In the genomic region with DNA sequence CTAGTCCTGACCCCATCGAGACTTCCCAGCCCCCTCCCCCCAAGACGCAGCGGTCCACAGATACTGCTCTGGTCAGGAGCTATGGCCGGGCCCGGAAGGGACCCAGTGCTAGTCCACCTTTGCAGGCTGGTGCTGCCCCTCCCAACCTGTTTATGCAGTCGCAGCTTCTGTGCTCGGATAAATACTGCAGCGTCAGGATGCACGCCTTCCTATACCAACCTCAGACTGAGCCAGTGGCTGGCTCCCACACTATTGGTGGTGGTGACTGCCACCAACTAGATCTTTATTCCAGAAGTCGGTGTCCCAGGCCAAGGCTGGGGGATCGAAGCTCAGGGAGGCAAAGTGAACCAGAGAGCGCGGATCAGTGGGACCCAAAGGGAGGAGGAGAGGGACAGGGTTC, we compare ENCODE assay signal across 21 mouse cellular contexts. TPM values are rescaled to one million over a fixed set of nuclear protein-coding genes. Genes with fewer than 3 reads are reported as not detected.
A peak's percentile ranks its signal among the peaks of the same experiment; 100 is the strongest.
DNase-seq lines count a peak whose midpoint lies in the region; ATAC-seq and TF ChIP-seq lines count a peak whose summit lies in the region.
"Had no signal": no experiment of that assay in that cellular context is flagged by ENCODE, and none has a peak within 500 bp of the region (broad histone marks: within the 10 kb centered on the region; RNA-seq: fewer than 3 reads in every experiment).

No protein-coding gene starts in this region.

- 94% methylated on average over 13 of the region's 13 CpGs for WGBS in limb, embryonic 12.5 days
- WGBS in limb, embryonic 10.5 days, result 95% methylated on average over 13 of the region's 13 CpGs

- H3K36me3 ChIP-seq in limb, embryonic 12.5 days, result no peaks in the 10 kb centered on the region
- H3K36me3 ChIP-seq in limb, embryonic 10.5 days, result no peaks in the 10 kb centered on the region
- no peaks in the 10 kb centered on the region for H3K36me3 ChIP-seq in E14TG2a.4 (ENCODE audit: insufficient read depth, low read length)
- H3K36me3 ChIP-seq: embryonic facial prominence, embryonic 13.5 days; embryonic facial prominence, embryonic 15.5 days; forebrain, embryonic 10.5 days; forebrain, embryonic 12.5 days; G1E had no signal

- H3K4me3 ChIP-seq in limb, embryonic 12.5 days (replicated peaks), result no peak overlapping the region
- no peak overlapping the region for H3K4me3 ChIP-seq in limb, embryonic 10.5 days
- peak overlapping the region; percentile 35 for H3K4me3 ChIP-seq in E14TG2a.4 (replicated peaks; ENCODE audit: low read length)
- H3K4me3 ChIP-seq: embryonic facial prominence, embryonic 13.5 days; embryonic facial prominence, embryonic 15.5 days; erythroblast, embryonic 14.5 days; forebrain, embryonic 10.5 days; forebrain, embryonic 12.5 days had no signal

- no peaks in the 10 kb centered on the region for H3K27me3 ChIP-seq in limb, embryonic 12.5 days
- no peaks in the 10 kb centered on the region for H3K27me3 ChIP-seq in limb, embryonic 10.5 days (ENCODE audit: low read depth, poor library complexity, severe bottlenecking)
- peaks cover 18% of the 10 kb centered on the region for H3K27me3 ChIP-seq in E14TG2a.4 (ENCODE audit: insufficient read depth, low read length)
- H3K27me3 ChIP-seq: embryonic facial prominence, embryonic 13.5 days; embryonic facial prominence, embryonic 15.5 days; forebrain, embryonic 12.5 days had no signal

- 0 out of 2 replicates have a peak, but pooled peaks have one; percentile 31 for ATAC-seq in limb, embryonic 12.5 days (ENCODE audit: insufficient number of reproducible peaks, insufficient read depth, low FRiP score, low TSS enrichment, low read depth)
- ATAC-seq: activated CD4-positive, CD25-positive, alpha-beta regulatory T cell, adult 4 months; forebrain, embryonic 14.5 days; forebrain, embryonic 16.5 days had no signal

- H3K4me1 ChIP-seq in limb, embryonic 12.5 days (replicated peaks), result no peaks in the 10 kb centered on the region
- peaks cover 6% of the 10 kb centered on the region; the same call in 1 of the 2 replicates for H3K4me1 ChIP-seq in limb, embryonic 10.5 days
- H3K4me1 ChIP-seq in E14TG2a.4 (replicated peaks; ENCODE audit: low read depth, low read length), result peaks cover 53% of the 10 kb centered on the region
- H3K4me1 ChIP-seq: embryonic facial prominence, embryonic 13.5 days; embryonic facial prominence, embryonic 15.5 days had no signal

- no peak for DNase-seq in limb, embryonic 10.5 days (ENCODE audit: low spot score)
- peak; percentile 19 for DNase-seq in MN1 (ENCODE audit: low spot score)
- no peak for DNase-seq in embryo, embryonic 9.5 days (ENCODE audit: extremely low spot score)
- DNase-seq in testis, postnatal 10 days (ENCODE audit: low spot score), result no peak
- DNase-seq: adrenal gland, adult 8-10 months; adrenal gland, postnatal 36 days; cerebellum, adult 11-12 months; cerebellum, adult 2 months; cerebellum, adult 9-10 months; cerebellum, postnatal 25 days had no signal

- H3K27ac ChIP-seq in limb, embryonic 12.5 days, result no peak overlapping the region
- no peak overlapping the region for H3K27ac ChIP-seq in limb, embryonic 10.5 days
- H3K27ac ChIP-seq: embryonic facial prominence, embryonic 13.5 days; embryonic facial prominence, embryonic 15.5 days; forebrain, embryonic 10.5 days; forebrain, embryonic 12.5 days had no signal

- no peak overlapping the region for H3K4me2 ChIP-seq in limb, embryonic 12.5 days
- H3K4me2 ChIP-seq: embryonic facial prominence, embryonic 13.5 days; embryonic facial prominence, embryonic 15.5 days; forebrain, embryonic 12.5 days had no signal

- H3K9me3 ChIP-seq in limb, embryonic 12.5 days, result peaks cover 10% of the 10 kb centered on the region; the same call in 1 of the 2 replicates
- H3K9me3 ChIP-seq in limb, embryonic 10.5 days (replicated peaks), result no peaks in the 10 kb centered on the region; the same call in 1 of the 2 replicates
- H3K9me3 ChIP-seq in E14TG2a.4 (ENCODE audit: low read length), result peaks cover 10% of the 10 kb centered on the region
- H3K9me3 ChIP-seq: embryonic facial prominence, embryonic 15.5 days; forebrain, embryonic 12.5 days had no signal

- H3K9ac ChIP-seq in limb, embryonic 12.5 days (replicated peaks), result no peak overlapping the region
- H3K9ac ChIP-seq: embryonic facial prominence, embryonic 13.5 days; embryonic facial prominence, embryonic 15.5 days; forebrain, embryonic 12.5 days had no signal

- TF ChIP-seq CTCF in E14TG2a.4 (conservative IDR thresholded peaks at IDR 0.05; ENCODE audit: low read length), result no peak

RNA-seq across cellular contexts. Expression of gene Rnf223, which starts 4.8 kb away (rescaled TPM):
- 0.63 and 0.86 TPM in 2 replicates for polyA plus RNA-seq in limb, embryonic 12.5 days (2016; fragmentation: Nextera tagmentation; extraction: Ambion mirVana)
- polyA plus RNA-seq in limb, embryonic 10.5 days (2016; fragmentation: Nextera tagmentation; extraction: Ambion mirVana), result 0.77 and 0.96 TPM in 2 replicates

RNA-seq across cellular contexts. Expression of gene 9430015G10Rik, which starts 25.3 kb away (rescaled TPM):
- 59.9 and 63.1 TPM in 2 replicates for polyA plus RNA-seq in limb, embryonic 12.5 days (2016; fragmentation: Nextera tagmentation; extraction: Ambion mirVana)
- polyA plus RNA-seq in limb, embryonic 10.5 days (2016; fragmentation: Nextera tagmentation; extraction: Ambion mirVana), result 76.0 and 78.5 TPM in 2 replicates
